Mouse (Mus musculus): ENCODE measurements at regions not wholly inside any gene's neighbourhood (a gene's known extent, or its start where the extent isn't known, plus 50 kb on each side); places are given as distances from the start of the nearest gene placed in this dataset.

DNA sequence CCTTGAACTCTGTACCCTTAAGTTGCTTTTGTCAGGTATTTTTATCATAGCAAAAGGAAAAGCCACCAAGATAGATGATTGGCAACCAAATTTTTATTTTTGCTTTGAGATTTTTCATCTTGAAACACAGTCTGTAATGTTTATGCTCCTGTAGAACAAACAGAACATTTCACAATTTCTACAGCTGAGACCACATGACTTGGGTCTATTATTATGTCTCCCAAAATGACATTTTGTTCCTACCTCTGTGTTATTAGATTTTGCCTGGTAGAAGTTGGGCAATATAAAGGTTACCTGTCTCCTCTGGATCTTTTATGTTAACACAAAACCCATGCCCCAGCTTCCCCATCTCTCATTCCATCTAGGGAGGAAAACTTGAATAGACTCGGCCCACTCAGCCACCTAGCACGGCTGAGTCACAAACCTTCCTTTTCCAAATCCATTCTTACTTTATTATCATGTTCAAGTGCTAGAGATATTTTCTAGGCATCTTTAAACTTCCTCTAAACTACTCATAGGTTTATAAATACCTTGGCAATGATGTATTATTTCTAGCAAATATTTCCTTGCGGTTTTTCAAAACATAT is 84.8 kb upstream of the Dazl start:
- Histone ChIP-seq H3K4me3 (replicated peaks) (no peak overlapping the region), H3K4me2 (no peak overlapping the region), H3K4me1 (no peaks in the 10 kb centered on the region), H3K9ac (replicated peaks) (no peak overlapping the region), H3K27me3 (replicated peaks) (no peaks in the 10 kb centered on the region), H3K9me3 (replicated peaks) (no peaks in the 10 kb centered on the region), H3K27ac (replicated peaks) (no peak overlapping the region), H3K36me3 (no peaks in the 10 kb centered on the region)
- 94% methylated on average over 3 of the region's 3 CpGs for WGBS
- no peak for ATAC-seq (ENCODE audit: low FRiP score)

DNA sequence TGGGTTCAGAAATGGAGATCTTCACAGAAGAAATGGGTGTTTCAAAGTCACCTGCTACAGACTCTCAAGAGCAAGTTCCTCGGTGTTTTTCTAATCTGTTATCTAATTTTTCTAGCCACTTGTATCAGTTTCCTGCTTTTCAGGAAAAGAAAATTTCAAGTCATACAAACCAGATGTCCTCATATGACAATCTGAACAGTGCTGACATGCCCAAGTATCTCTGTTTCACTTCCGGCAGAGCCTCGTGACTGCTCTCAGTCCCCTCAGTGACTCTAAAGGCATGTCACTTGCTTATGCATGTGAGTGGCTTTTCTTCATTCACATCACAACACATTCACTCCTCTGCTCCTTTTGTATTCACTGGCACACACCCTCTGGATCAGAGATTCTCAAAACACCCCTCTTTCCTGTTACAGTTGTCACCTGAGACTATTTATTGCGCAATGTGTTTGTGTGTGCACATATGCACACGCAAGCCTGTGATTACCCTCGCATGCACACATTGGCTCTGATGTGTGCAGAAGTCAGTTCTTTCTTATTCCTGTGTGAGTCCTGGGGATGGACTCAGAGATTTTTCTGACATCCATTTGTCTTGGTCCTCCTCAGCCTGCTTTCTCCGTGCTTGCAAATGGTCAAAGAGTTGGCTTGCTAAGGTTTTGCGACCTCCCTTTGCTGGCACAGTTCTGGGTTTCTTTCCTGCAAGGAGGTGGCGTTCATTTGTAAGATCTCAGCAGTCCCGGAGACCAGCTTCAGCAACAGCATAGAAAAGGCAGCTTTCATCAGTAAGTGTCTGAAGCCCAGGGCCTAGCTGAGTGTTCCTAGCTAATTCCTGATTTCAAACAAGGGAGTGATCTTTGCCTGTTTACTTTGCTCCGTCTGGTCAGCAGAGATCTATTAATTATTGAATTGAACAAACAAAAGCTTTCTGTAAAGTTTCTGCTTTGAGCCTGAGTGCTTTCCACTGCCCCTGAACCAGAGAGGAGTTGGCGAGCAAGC is 95.6 kb upstream of the Dazl start:
- no peaks in the 10 kb centered on the region for H3K9me3 ChIP-seq (replicated peaks)
- H3K36me3 ChIP-seq: no peaks in the 10 kb centered on the region
- H3K9ac ChIP-seq (replicated peaks): no peak overlapping the region
- no peaks in the 10 kb centered on the region for H3K27me3 ChIP-seq (replicated peaks)
- H3K27ac ChIP-seq (replicated peaks): no peak overlapping the region
- no peak overlapping the region for H3K4me2 ChIP-seq
- 80% methylated on average over 12 of the region's 12 CpGs for WGBS
- no peaks in the 10 kb centered on the region for H3K4me1 ChIP-seq
- ATAC-seq (ENCODE audit: low FRiP score): no peak
- H3K4me3 ChIP-seq (replicated peaks): no peak overlapping the region

DNA sequence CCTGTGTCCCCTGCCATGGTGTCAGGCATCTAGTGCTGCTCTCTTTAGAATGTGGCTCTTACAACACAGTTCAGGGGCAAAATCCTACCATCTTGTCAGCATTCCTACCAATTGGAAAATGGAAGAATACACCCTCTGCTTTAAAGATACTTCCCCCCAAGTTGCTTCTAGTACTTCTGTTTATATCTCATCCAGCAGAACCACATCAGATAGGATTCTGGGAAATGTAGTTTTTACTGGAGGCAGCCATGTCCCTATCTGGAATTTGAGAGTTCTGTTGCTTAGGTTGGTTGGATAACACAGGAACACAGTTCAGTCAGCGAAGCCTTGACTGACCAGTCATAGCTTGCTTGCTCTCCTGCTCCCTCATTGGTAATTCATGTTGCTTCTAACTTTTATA is 96.7 kb upstream of the Dazl start:
- Histone ChIP-seq H3K4me3 (replicated peaks) (no peak overlapping the region), H3K9ac (replicated peaks) (no peak overlapping the region), H3K27ac (replicated peaks) (no peak overlapping the region), H3K36me3 (no peaks in the 10 kb centered on the region), H3K9me3 (replicated peaks) (no peaks in the 10 kb centered on the region), H3K4me2 (no peak overlapping the region), H3K27me3 (replicated peaks) (no peaks in the 10 kb centered on the region), H3K4me1 (no peaks in the 10 kb centered on the region)
- WGBS: 91% methylated on average over 1 of the region's 1 CpGs
- ATAC-seq (ENCODE audit: low FRiP score): no peak

DNA sequence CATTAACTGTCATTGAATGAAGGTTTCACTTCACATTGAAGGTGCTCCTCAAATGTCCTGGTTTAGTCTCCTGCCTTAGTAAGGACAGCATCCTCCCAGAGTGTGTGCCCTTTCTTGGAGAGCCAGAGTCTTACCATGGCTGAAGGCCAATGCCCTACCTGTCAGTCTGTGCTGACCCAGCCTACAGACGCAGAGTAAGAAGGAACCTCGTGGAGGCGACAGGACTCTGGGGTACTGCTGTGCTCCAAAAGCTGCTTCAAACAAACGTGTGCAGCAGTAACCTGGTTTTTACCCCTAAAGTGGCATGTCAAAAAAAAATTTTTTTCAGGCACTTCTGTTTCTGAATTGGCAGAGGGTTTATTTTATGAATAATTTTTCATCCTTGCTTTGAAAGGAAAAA is 97.8 kb upstream of the Dazl start:
- 93% methylated on average over 4 of the region's 4 CpGs for WGBS
- H3K9me3 ChIP-seq (replicated peaks): no peaks in the 10 kb centered on the region
- no peak overlapping the region for H3K27ac ChIP-seq (replicated peaks)
- no peak overlapping the region for H3K4me3 ChIP-seq (replicated peaks)
- no peak for ATAC-seq (ENCODE audit: low FRiP score)
- no peak overlapping the region for H3K9ac ChIP-seq (replicated peaks)
- H3K27me3 ChIP-seq (replicated peaks): no peaks in the 10 kb centered on the region
- no peak overlapping the region for H3K4me2 ChIP-seq
- H3K36me3 ChIP-seq: no peaks in the 10 kb centered on the region
- H3K4me1 ChIP-seq: no peaks in the 10 kb centered on the region

DNA sequence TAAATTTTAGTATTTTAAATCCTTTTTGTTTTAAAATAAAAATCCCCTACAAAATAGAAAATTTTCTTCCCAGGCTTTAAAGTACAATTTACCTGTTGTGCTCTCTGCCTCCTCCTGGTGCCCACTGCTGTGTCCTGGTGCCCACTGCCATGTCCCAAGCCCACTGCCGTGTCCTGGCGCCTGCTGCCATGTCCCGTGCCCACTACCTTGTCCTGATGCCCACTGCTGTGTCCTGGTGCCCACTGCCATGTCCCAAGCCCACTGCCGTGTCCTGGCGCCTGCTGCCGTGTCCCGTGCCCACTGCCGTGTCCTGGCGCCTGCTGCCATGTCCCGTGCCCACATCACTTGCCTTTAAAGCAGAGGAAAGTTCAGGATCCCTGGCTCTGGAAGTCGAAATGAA is 98.6 kb upstream of the Dazl start:
- no peak overlapping the region for H3K27ac ChIP-seq (replicated peaks)
- no peak overlapping the region for H3K4me2 ChIP-seq
- ATAC-seq (ENCODE audit: low FRiP score): no peak
- no peaks in the 10 kb centered on the region for H3K4me1 ChIP-seq
- H3K27me3 ChIP-seq (replicated peaks): no peaks in the 10 kb centered on the region
- H3K9me3 ChIP-seq (replicated peaks): no peaks in the 10 kb centered on the region
- no peaks in the 10 kb centered on the region for H3K36me3 ChIP-seq
- no peak overlapping the region for H3K4me3 ChIP-seq (replicated peaks)
- 94% methylated on average over 11 of the region's 11 CpGs for WGBS
- no peak overlapping the region for H3K9ac ChIP-seq (replicated peaks)

DNA sequence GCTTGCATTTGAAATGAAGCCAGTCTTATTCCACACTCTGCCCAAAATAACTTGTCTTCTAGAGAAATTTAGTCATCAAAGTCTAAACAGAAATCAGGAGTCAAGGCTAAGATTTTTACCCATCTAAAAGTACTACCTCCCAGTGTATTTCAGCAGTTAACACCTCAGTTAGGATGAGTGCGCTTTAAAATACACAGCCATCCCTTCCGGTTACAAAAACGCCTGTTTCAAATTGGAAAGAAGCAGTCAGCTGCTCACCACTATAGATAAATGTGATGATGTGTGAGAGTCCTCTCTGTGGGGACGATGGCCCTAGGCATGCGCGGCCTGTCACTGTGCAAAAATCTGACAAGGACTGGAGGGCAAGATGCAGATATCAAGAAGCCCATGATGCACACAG is 99.0 kb upstream of the Dazl start:
- Histone ChIP-seq H3K27me3 (replicated peaks) (no peaks in the 10 kb centered on the region), H3K27ac (replicated peaks) (no peak overlapping the region), H3K4me2 (no peak overlapping the region), H3K4me1 (no peaks in the 10 kb centered on the region), H3K36me3 (no peaks in the 10 kb centered on the region), H3K9me3 (replicated peaks) (no peaks in the 10 kb centered on the region), H3K4me3 (replicated peaks) (no peak overlapping the region), H3K9ac (replicated peaks) (no peak overlapping the region)
- 88% methylated on average over 6 of the region's 6 CpGs for WGBS
- no peak for ATAC-seq (ENCODE audit: low FRiP score)

DNA sequence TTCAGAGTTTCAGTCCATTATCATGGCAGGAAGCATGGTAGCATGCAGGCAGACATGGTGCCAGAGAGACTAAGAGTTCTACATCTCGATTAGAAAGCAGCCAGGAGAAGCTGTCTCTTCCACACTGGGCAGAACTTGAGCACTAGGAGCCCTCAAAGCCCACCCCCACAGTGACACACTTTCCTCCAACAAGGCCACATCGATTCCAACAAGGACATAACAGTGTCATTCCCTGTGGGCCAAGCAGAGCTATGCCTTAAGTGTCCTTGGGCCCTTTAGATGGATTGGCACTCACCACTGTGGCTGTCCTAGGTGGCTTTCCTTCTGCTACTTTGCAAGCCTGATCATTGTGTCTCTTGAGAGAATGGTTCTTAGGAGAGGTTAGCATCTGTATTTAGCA is 99.5 kb upstream of the Dazl start:
- WGBS: 77% methylated on average over 2 of the region's 2 CpGs
- no peak overlapping the region for H3K4me3 ChIP-seq (replicated peaks)
- ATAC-seq (ENCODE audit: low FRiP score): no peak

DNA sequence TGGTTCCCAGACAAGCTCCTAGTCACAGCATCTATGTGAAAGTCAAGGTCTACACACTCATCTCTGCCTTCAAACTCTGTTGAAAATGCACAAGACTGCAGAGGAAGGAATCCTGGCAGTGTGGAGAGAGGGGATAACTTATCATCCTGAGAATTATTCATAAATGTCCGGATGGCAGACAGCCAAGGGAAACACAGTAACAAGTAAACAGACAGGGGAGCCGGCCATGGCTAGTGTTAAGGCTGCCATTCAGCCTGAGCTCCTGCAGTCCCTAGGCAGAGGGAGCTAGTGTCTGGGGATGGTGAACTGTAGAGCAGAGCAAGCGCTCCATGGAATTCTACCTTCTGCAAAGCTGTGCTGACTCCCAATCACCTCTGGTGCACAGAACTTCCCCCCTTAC is 100.3 kb upstream of the Dazl start:
- H3K4me1 ChIP-seq: no peaks in the 10 kb centered on the region
- no peak overlapping the region for H3K9ac ChIP-seq (replicated peaks)
- ATAC-seq (ENCODE audit: low FRiP score): no peak
- H3K4me3 ChIP-seq (replicated peaks): no peak overlapping the region
- H3K27me3 ChIP-seq (replicated peaks): no peaks in the 10 kb centered on the region
- WGBS: 66% methylated on average over 3 of the region's 3 CpGs
- no peak overlapping the region for H3K4me2 ChIP-seq
- no peaks in the 10 kb centered on the region for H3K9me3 ChIP-seq (replicated peaks)
- H3K27ac ChIP-seq (replicated peaks): no peak overlapping the region
- no peaks in the 10 kb centered on the region for H3K36me3 ChIP-seq

More for the DNA sequence above, 99.5 kb upstream of the Dazl start:
- Histone ChIP-seq H3K4me2 (no peak overlapping the region), H3K27me3 (replicated peaks) (no peaks in the 10 kb centered on the region), H3K9me3 (replicated peaks) (no peaks in the 10 kb centered on the region), H3K36me3 (no peaks in the 10 kb centered on the region), H3K9ac (replicated peaks) (no peak overlapping the region), H3K27ac (replicated peaks) (no peak overlapping the region), H3K4me1 (no peaks in the 10 kb centered on the region)

DNA sequence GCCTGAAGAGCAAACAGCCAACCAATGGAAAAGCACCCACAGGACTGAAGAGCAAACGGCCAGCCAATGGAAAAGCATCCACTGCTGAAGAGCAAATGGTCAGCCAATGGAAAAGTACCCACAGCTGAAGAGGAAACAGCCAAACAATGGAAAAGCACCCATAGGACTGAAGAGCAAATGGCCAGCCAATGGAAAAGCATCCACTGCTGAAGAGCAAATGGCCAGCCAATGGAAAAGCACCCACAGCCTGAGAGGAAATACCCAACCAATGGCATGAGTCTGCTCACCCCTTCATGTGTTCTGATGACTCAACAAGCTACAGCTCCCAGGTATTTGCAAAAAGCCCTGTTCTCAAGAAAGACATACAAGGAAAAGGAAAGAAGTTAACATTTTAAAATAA is 101.4 kb upstream of the Dazl start:
- 89% methylated on average over 1 of the region's 1 CpGs for WGBS
- no peaks in the 10 kb centered on the region for H3K4me1 ChIP-seq
- H3K27me3 ChIP-seq (replicated peaks): no peaks in the 10 kb centered on the region
- H3K36me3 ChIP-seq: no peaks in the 10 kb centered on the region
- H3K9me3 ChIP-seq (replicated peaks): no peaks in the 10 kb centered on the region
- H3K27ac ChIP-seq (replicated peaks): no peak overlapping the region
- H3K4me2 ChIP-seq: no peak overlapping the region
- no peak overlapping the region for H3K4me3 ChIP-seq (replicated peaks)
- no peak overlapping the region for H3K9ac ChIP-seq (replicated peaks)
- no peak for ATAC-seq (ENCODE audit: low FRiP score)

DNA sequence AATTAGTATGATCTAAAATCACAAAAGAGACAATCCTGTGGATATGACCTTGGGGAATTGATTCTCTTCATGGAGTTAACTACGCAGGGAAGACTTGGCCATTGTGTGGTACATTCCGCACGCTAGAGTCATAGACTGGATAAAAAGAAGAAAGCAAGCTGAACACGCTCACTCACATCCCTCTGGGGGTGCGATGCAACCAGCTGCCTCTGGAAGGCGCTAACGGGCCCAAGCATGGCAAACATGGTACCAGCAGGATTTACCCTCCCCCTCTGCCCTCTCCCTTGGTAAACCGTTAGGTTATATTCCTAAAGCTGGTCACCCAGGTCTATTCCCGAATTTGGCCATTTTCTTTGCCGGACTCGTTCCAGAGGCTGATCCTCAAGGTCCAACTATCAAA is 102.2 kb upstream of the Dazl start:
- Histone ChIP-seq H3K27ac (replicated peaks) (no peak overlapping the region), H3K9me3 (replicated peaks) (no peaks in the 10 kb centered on the region), H3K36me3 (no peaks in the 10 kb centered on the region), H3K4me3 (replicated peaks) (no peak overlapping the region), H3K4me2 (no peak overlapping the region), H3K4me1 (no peaks in the 10 kb centered on the region), H3K27me3 (replicated peaks) (no peaks in the 10 kb centered on the region), H3K9ac (replicated peaks) (no peak overlapping the region)
- ATAC-seq (ENCODE audit: low FRiP score): no peak
- 93% methylated on average over 11 of the region's 11 CpGs for WGBS

DNA sequence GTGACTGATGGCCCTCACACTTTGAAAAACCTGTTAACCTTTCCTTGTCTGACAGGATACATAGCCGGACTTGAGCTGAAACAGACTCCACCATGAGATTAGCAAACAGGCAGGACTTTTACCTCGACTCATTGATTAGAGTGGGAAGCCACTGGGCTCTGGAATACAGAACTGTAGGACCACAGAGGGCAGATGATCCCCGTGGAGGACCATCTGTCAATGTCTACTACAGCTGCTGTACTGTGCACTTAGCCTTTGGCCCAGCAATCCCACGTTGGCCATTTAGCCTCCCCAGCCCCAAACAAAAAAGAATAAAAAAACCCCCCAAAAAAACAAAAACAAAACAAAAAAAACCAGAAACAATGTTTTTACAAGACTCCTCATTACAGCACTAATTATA is 103.9 kb upstream of the Dazl start:
- Histone ChIP-seq H3K9ac (replicated peaks) (no peak overlapping the region), H3K4me2 (no peak overlapping the region), H3K4me1 (no peaks in the 10 kb centered on the region), H3K4me3 (replicated peaks) (no peak overlapping the region), H3K27me3 (replicated peaks) (no peaks in the 10 kb centered on the region), H3K27ac (replicated peaks) (no peak overlapping the region), H3K36me3 (no peaks in the 10 kb centered on the region), H3K9me3 (replicated peaks) (no peaks in the 10 kb centered on the region)
- no peak for ATAC-seq (ENCODE audit: low FRiP score)
- 72% methylated on average over 4 of the region's 4 CpGs for WGBS

All from neural tube, embryonic 15.5 days (tissue).